Mouse (Mus musculus) lung, adult 2 months (tissue): ENCODE data around the gene Rsrc1.

Source experiments
- CTCF ChIP-seq: fragments of 200-500 bp; IDR thresholded peaks from 2 replicates; pipeline ENCODE4 v1.5.1; 2011; ENCODE audit warnings: mild to moderate bottlenecking, low read length, control low read depth; ENCODE audit not compliant: insufficient read depth
- POLR2A ChIP-seq: fragments of 200-500 bp; IDR thresholded peaks from 2 replicates; pipeline ENCODE4 v1.6.1; 2011; ENCODE audit warnings: low read depth, mild to moderate bottlenecking, control low read depth, low read length, borderline replicate concordance; ENCODE audit errors: extremely low read depth

DNA sequence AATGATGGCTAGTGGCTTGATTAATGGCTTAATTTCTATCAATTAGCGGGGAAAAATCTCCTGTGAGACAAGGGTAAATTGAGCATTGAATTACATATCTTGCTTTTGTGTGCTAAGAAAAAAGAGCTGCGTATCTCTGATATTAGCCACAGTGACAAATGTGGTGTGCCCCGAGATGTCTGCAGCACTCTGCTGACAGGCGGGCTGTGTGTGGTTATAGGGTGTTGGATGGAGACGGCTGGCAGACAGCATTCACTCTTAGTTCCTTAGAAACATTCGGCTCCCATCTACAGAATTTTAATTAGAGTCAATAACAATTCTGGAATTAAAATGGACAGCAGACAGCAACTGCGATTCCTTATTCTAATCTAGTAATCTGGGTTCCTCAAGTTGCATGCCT is 359.7 kb downstream of the Rsrc1 start:
- TF ChIP-seq POLR2A (no peak), CTCF (no peak)
